Mouse (Mus musculus) lung, embryonic 16.5 days (tissue): ENCODE measurements around the gene Pram1. TPM values are rescaled to one million over a fixed set of nuclear protein-coding genes. Genes with fewer than 3 reads are reported as not detected.

ENCODE experiments used
- ATAC-seq: fragments of 200-750 bp; cut with Nextera tagmentation; 2 replicates; pipeline ENCODE4 v1.8.0; 2017; ENCODE audit warnings: low read depth, mild to moderate bottlenecking, moderate library complexity
- H3K27ac ChIP-seq: fragments of 300-500 bp; sonication (generic); 2 replicates; pipeline ENCODE4 v1.5.1; 2014; ENCODE audit warnings: mild to moderate bottlenecking, control low read depth, low read length
- H3K27me3 ChIP-seq: fragments of 300-500 bp; sonication (generic); 2 replicates; pipeline ENCODE4 v1.6.1; 2014; ENCODE audit warnings: low read depth, low read length, mixed read lengths; ENCODE audit not compliant: control insufficient read depth, insufficient read depth
- H3K36me3 ChIP-seq: fragments of 300-500 bp; sonication (generic); 2 replicates; pipeline ENCODE4 v1.6.1; 2014; ENCODE audit warnings: low read length; ENCODE audit not compliant: control insufficient read depth, insufficient read depth
- H3K4me1 ChIP-seq: fragments of 300-500 bp; sonication (generic); replicated peaks from 2 replicates; pipeline ENCODE4 v1.6.1; 2014; ENCODE audit warnings: low read length, mixed read lengths; ENCODE audit not compliant: control insufficient read depth, insufficient read depth
- H3K4me2 ChIP-seq: fragments of 300-500 bp; sonication (generic); 2 replicates; pipeline ENCODE4 v1.6.1; 2014; ENCODE audit warnings: low read depth, low read length, control low read depth
- H3K4me3 ChIP-seq: fragments of 300-500 bp; sonication (generic); 2 replicates; pipeline ENCODE4 v1.5.1; 2014; ENCODE audit warnings: mild to moderate bottlenecking, low read length, control low read depth
- H3K9ac ChIP-seq: fragments of 300-500 bp; sonication (generic); 2 replicates; pipeline ENCODE4 v1.6.1; 2014; ENCODE audit warnings: low read length, control low read depth
- H3K9me3 ChIP-seq: fragments of 300-500 bp; sonication (generic); 2 replicates; pipeline ENCODE4 v1.6.1; 2016; ENCODE audit warnings: low read length; ENCODE audit not compliant: control insufficient read depth
- WGBS: fragments of 180-500 bp; shearing (Covaris S2); extraction: QIAGEN DNeasy Blood & Tissue Kit; methylation state at CpG from one replicate; pipeline ENCODE4 v1.1.7; 2014; 5-methylcytosine and 5-hydroxymethylcytosine counted together
- polyA plus RNA-seq: library from polyadenylated mRNA; unstranded; fragments of >200 nt; fragmentation: Nextera tagmentation; extraction: Ambion mirVana; gene quantifications from 2 replicates; pipeline ENCODE4 v1.2.1, GENCODE M21; 2015

The Pram1 gene
- polyA plus RNA-seq, 1 experiment from 2014 or later = 1.1 TPM

- Histone ChIP-seq H3K4me1 (no peaks in the 10 kb centered on the region), H3K36me3 (peaks cover 51% of the 10 kb centered on the region), H3K4me2 (no peak overlapping the region), H3K9me3 (no peaks in the 10 kb centered on the region), H3K27me3 (no peaks in the 10 kb centered on the region), H3K27ac (no peak overlapping the region), H3K9ac (no peak overlapping the region), H3K4me3 (no peak overlapping the region)
- ATAC-seq = no peak
- WGBS = 89% methylated on average over 8 of the region's 8 CpGs
Observed at GRCm38 (mm10) chr17:33645073-33645472, 7.2 kb downstream of the Pram1 start.

- no peak overlapping the region for H3K4me2 ChIP-seq
- no peak overlapping the region for H3K9ac ChIP-seq
- no peak overlapping the region for H3K27ac ChIP-seq
- H3K27me3 ChIP-seq = no peaks in the 10 kb centered on the region
- peaks cover 77% of the 10 kb centered on the region for H3K36me3 ChIP-seq
- H3K9me3 ChIP-seq = no peaks in the 10 kb centered on the region
- H3K4me1 ChIP-seq = no peaks in the 10 kb centered on the region
- ATAC-seq = 0 out of 2 replicates have a peak, but pooled peaks have one; percentile 12
- WGBS = 97% methylated on average over 34 of the region's 34 CpGs
- no peak overlapping the region for H3K4me3 ChIP-seq
Observed at GRCm38 (mm10) chr17:33649781-33650475, 12.1 kb downstream of the Pram1 start.

- no peak overlapping the region for H3K4me2 ChIP-seq
- H3K4me3 ChIP-seq = no peak overlapping the region
- no peak overlapping the region for H3K9ac ChIP-seq
- H3K4me1 ChIP-seq = no peaks in the 10 kb centered on the region
- WGBS = 61% methylated on average over 3 of the region's 3 CpGs
- ATAC-seq = no peak
- peaks cover 38% of the 10 kb centered on the region for H3K36me3 ChIP-seq
- H3K9me3 ChIP-seq = no peaks in the 10 kb centered on the region
- H3K27ac ChIP-seq = no peak overlapping the region
- no peaks in the 10 kb centered on the region for H3K27me3 ChIP-seq
Observed at GRCm38 (mm10) chr17:33666813-33667212, 29.0 kb downstream of the Pram1 start.

- H3K36me3 ChIP-seq = peaks cover 20% of the 10 kb centered on the region
- H3K4me1 ChIP-seq = no peaks in the 10 kb centered on the region
- no peak overlapping the region for H3K27ac ChIP-seq
- H3K9me3 ChIP-seq = no peaks in the 10 kb centered on the region
- WGBS = 82% methylated on average over 3 of the region's 3 CpGs
- H3K27me3 ChIP-seq = no peaks in the 10 kb centered on the region
- ATAC-seq = no peak
- H3K4me3 ChIP-seq = no peak overlapping the region
- H3K9ac ChIP-seq = no peak overlapping the region
- H3K4me2 ChIP-seq = no peak overlapping the region
Observed at GRCm38 (mm10) chr17:33669681-33670080, 31.8 kb downstream of the Pram1 start.

- no peak overlapping the region for H3K4me2 ChIP-seq
- no peaks in the 10 kb centered on the region for H3K27me3 ChIP-seq
- peaks cover 8% of the 10 kb centered on the region for H3K4me1 ChIP-seq
- no peak for ATAC-seq
- H3K36me3 ChIP-seq = peaks cover 13% of the 10 kb centered on the region
- no peak overlapping the region for H3K4me3 ChIP-seq
- no peak overlapping the region for H3K27ac ChIP-seq
- H3K9me3 ChIP-seq = no peaks in the 10 kb centered on the region
- 69% methylated on average over 1 of the region's 1 CpGs for WGBS
- H3K9ac ChIP-seq = no peak overlapping the region
Observed at GRCm38 (mm10) chr17:33673837-33674236, 36.0 kb downstream of the Pram1 start.

GRCm38 (mm10) chr17:33675452-33675851 lies 37.6 kb downstream of the Pram1 start:
- no peaks in the 10 kb centered on the region for H3K9me3 ChIP-seq

GRCm38 (mm10) chr17:33676086-33676485 lies 38.2 kb downstream of the Pram1 start:
- H3K4me3 ChIP-seq = no peak overlapping the region
- no peaks in the 10 kb centered on the region for H3K27me3 ChIP-seq

More at GRCm38 (mm10) chr17:33675452-33675851, 37.6 kb downstream of the Pram1 start:
- ATAC-seq = no peak
- Histone ChIP-seq H3K27ac (no peak overlapping the region), H3K4me1 (peaks cover 8% of the 10 kb centered on the region), H3K4me2 (no peak overlapping the region), H3K4me3 (no peak overlapping the region), H3K36me3 (peaks cover 13% of the 10 kb centered on the region), H3K9ac (no peak overlapping the region), H3K27me3 (no peaks in the 10 kb centered on the region)

GRCm38 (mm10) chr17:33678771-33679170 lies 40.9 kb downstream of the Pram1 start:
- peaks cover 27% of the 10 kb centered on the region for H3K4me1 ChIP-seq

More at GRCm38 (mm10) chr17:33676086-33676485, 38.2 kb downstream of the Pram1 start:
- no peak overlapping the region for H3K27ac ChIP-seq
- H3K4me2 ChIP-seq = no peak overlapping the region
- WGBS = 81% methylated on average over 2 of the region's 2 CpGs
- H3K36me3 ChIP-seq = peaks cover 13% of the 10 kb centered on the region
- ATAC-seq = no peak
- H3K9ac ChIP-seq = no peak overlapping the region
- no peaks in the 10 kb centered on the region for H3K9me3 ChIP-seq
- H3K4me1 ChIP-seq = peaks cover 8% of the 10 kb centered on the region

GRCm38 (mm10) chr17:33681767-33682166 lies 43.9 kb downstream of the Pram1 start:
- Histone ChIP-seq H3K4me3 (no peak overlapping the region), H3K27ac (no peak overlapping the region), H3K9ac (no peak overlapping the region), H3K36me3 (0 out of 2 replicates have a peak, but pooled peaks cover 3% of the 10 kb centered on the region), H3K9me3 (no peaks in the 10 kb centered on the region), H3K27me3 (no peaks in the 10 kb centered on the region), H3K4me1 (peaks cover 25% of the 10 kb centered on the region), H3K4me2 (peak overlapping the region; percentile 31; the same call in 1 of the 2 replicates)
- no peak for ATAC-seq

More at GRCm38 (mm10) chr17:33678771-33679170, 40.9 kb downstream of the Pram1 start:
- no peak for ATAC-seq
- no peak overlapping the region for H3K9ac ChIP-seq
- H3K4me2 ChIP-seq = no peak overlapping the region
- no peak overlapping the region for H3K4me3 ChIP-seq
- peaks cover 13% of the 10 kb centered on the region for H3K36me3 ChIP-seq
- no peak overlapping the region for H3K27ac ChIP-seq
- H3K9me3 ChIP-seq = no peaks in the 10 kb centered on the region
- no peaks in the 10 kb centered on the region for H3K27me3 ChIP-seq
